Mouse (Mus musculus) midbrain, embryonic 12.5 days (tissue): ENCODE results near the gene Smpd4. TPM values are rescaled to one million over a fixed set of nuclear protein-coding genes. Genes with fewer than 3 reads are reported as not detected.
"Not testable (repeated sequence)": the region's sequence is repeated elsewhere in the genome, so short reads cannot be mapped to it uniquely, and the experiment has no call there.

ENCODE experiments used
- ATAC-seq: fragments of 200-750 bp; cut with Nextera tagmentation; 2 replicates; pipeline ENCODE4 v1.8.0; 2017; ENCODE audit warnings: low read depth, moderate TSS enrichment, moderate library complexity; ENCODE audit not compliant: low FRiP score
- H3K27ac ChIP-seq: fragments of 300-500 bp; sonication (generic); replicated peaks from 2 replicates; pipeline ENCODE4 v1.5.1; 2016; ENCODE audit warnings: mild to moderate bottlenecking
- H3K27me3 ChIP-seq: fragments of 300-500 bp; sonication (generic); 2 replicates; pipeline ENCODE4 v1.6.1; 2016; ENCODE audit warnings: mild to moderate bottlenecking
- H3K36me3 ChIP-seq: fragments of 300-500 bp; sonication (generic); 2 replicates; pipeline ENCODE4 v1.6.1; 2016
- H3K4me1 ChIP-seq: fragments of 300-500 bp; sonication (generic); 2 replicates; pipeline ENCODE4 v1.6.1; 2016
- H3K4me2 ChIP-seq: fragments of 300-500 bp; sonication (generic); replicated peaks from 2 replicates; pipeline ENCODE4 v1.6.1; 2016; ENCODE audit warnings: mild to moderate bottlenecking, moderate library complexity
- H3K4me3 ChIP-seq: fragments of 300-500 bp; sonication (generic); 2 replicates; pipeline ENCODE4 v1.5.1; 2016; ENCODE audit warnings: mild to moderate bottlenecking
- H3K9ac ChIP-seq: fragments of 300-500 bp; sonication (generic); replicated peaks from 2 replicates; pipeline ENCODE4 v1.6.1; 2016; ENCODE audit warnings: mild to moderate bottlenecking, moderate library complexity
- H3K9me3 ChIP-seq: fragments of 300-500 bp; sonication (generic); 2 replicates; pipeline ENCODE4 v1.6.1; 2016; ENCODE audit warnings: mild to moderate bottlenecking
- WGBS: fragments of 180-500 bp; shearing (Covaris S2); methylation state at CpG from one replicate; pipeline ENCODE4 v1.1.7; 2016; 5-methylcytosine and 5-hydroxymethylcytosine counted together
- polyA plus RNA-seq: library from polyadenylated mRNA; unstranded; fragments of >200 nt; fragmentation: Nextera tagmentation; extraction: Ambion mirVana; gene quantifications from 2 replicates; pipeline ENCODE4 v1.2.1, GENCODE M21; 2016

Smpd4 gene
- polyA plus RNA-seq, result 36.3 and 38.2 TPM in 2 replicates

- Histone ChIP-seq H3K9ac (peak within 1 kb of the TSS; percentile 83), H3K36me3 (peaks cover 23% of the 10 kb centered on the region), H3K27ac (no peak within 1 kb of the TSS), H3K4me1 (peaks cover 12% of the 10 kb centered on the region), H3K9me3 (no peaks in the 10 kb centered on the region), H3K27me3 (0 out of 2 replicates have a peak, but pooled peaks cover 6% of the 10 kb centered on the region), H3K4me2 (peak within 1 kb of the TSS; percentile 65), H3K4me3 (peak within 1 kb of the TSS; percentile 81)
- ATAC-seq, result peak; percentile 74
- 4% methylated on average over 60 of the region's 60 CpGs for WGBS
Measured at GRCm38 (mm10) chr16:17619198-17620105, at the start of gene Smpd4. Smpd4 (plus strand) TSS chr16:17619354.

- peak overlapping the region; percentile 70 for H3K4me2 ChIP-seq
- H3K4me3 ChIP-seq, result peak overlapping the region; percentile 50
- no peaks in the 10 kb centered on the region for H3K36me3 ChIP-seq
- 14% methylated on average over 44 of the region's 45 CpGs for WGBS
- peaks cover 48% of the 10 kb centered on the region for H3K27me3 ChIP-seq
- H3K4me1 ChIP-seq, result peaks cover 7% of the 10 kb centered on the region; the same call in 1 of the 2 replicates
- H3K9me3 ChIP-seq, result no peaks in the 10 kb centered on the region
- 0 out of 2 replicates have a peak, but pooled peaks have one; percentile 52 for ATAC-seq
- H3K27ac ChIP-seq, result no peak overlapping the region
- H3K9ac ChIP-seq, result peak overlapping the region; percentile 53
Measured at GRCm38 (mm10) chr16:17575870-17576824, 43.0 kb upstream of the Smpd4 start.

DNA sequence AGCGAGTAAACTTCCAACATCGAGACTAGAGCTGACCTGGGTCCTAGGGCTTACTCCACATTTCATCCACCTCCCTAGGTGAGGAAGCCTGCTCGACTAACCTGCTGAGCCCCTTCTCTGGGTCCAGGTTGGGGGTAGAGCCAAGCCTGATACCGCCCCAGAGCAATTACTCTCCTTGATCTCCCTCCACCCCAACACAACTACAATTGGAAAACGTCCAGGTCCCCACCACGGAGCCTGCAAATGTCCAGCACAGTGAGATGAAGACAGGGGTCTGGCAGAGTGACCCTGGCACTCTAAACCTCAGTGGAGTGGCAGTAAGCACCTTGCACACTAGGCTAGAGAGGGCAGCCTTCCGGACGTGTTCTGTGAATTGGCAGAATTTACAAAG, 42.3 kb upstream of the Smpd4 start:
- no peak for ATAC-seq
- H3K27me3 ChIP-seq, result peaks cover 48% of the 10 kb centered on the region
- H3K27ac ChIP-seq, result no peak overlapping the region

GRCm38 (mm10) chr16:17583064-17583463, 36.1 kb upstream of the Smpd4 start, which contains the start of gene Slc7a4:
Slc7a4 (minus strand) TSS chr16:17583214.
- no peak for ATAC-seq
- Histone ChIP-seq H3K27ac (no peak within 1 kb of the TSS), H3K9me3 (no peaks in the 10 kb centered on the region), H3K36me3 (no peaks in the 10 kb centered on the region), H3K27me3 (peaks cover 3% of the 10 kb centered on the region; the same call in 1 of the 2 replicates), H3K4me2 (no peak within 1 kb of the TSS), H3K4me1 (no peaks in the 10 kb centered on the region), H3K4me3 (no peak within 1 kb of the TSS), H3K9ac (no peak within 1 kb of the TSS)
- 13% methylated on average over 8 of the region's 8 CpGs for WGBS

More for the DNA sequence above, 42.3 kb upstream of the Smpd4 start:
- H3K36me3 ChIP-seq, result no peaks in the 10 kb centered on the region
- 18% methylated on average over 8 of the region's 8 CpGs for WGBS
- no peaks in the 10 kb centered on the region for H3K9me3 ChIP-seq
- H3K4me1 ChIP-seq, result peaks cover 7% of the 10 kb centered on the region; the same call in 1 of the 2 replicates
- no peak overlapping the region; the same call in 1 of the 2 replicates for H3K9ac ChIP-seq
- peak overlapping the region; percentile 70 for H3K4me2 ChIP-seq
- H3K4me3 ChIP-seq, result peak overlapping the region; percentile 50

- H3K4me2 ChIP-seq, result no peak overlapping the region
- no peak for ATAC-seq
- no peaks in the 10 kb centered on the region for H3K4me1 ChIP-seq
- no peaks in the 10 kb centered on the region for H3K9me3 ChIP-seq
- H3K4me3 ChIP-seq, result no peak overlapping the region
- H3K27ac ChIP-seq, result no peak overlapping the region
- no peak overlapping the region for H3K9ac ChIP-seq
- H3K36me3 ChIP-seq, result no peaks in the 10 kb centered on the region
- WGBS, result 83% methylated on average over 7 of the region's 7 CpGs
- H3K27me3 ChIP-seq, result no peaks in the 10 kb centered on the region
Measured at GRCm38 (mm10) chr16:17584555-17584954, 34.6 kb upstream of the Smpd4 start.

- WGBS, result 52% methylated on average over 2 of the region's 2 CpGs
- Histone ChIP-seq H3K4me3 (no peak overlapping the region), H3K36me3 (no peaks in the 10 kb centered on the region), H3K27me3 (no peaks in the 10 kb centered on the region), H3K9me3 (no peaks in the 10 kb centered on the region), H3K27ac (no peak overlapping the region), H3K4me2 (no peak overlapping the region), H3K4me1 (no peaks in the 10 kb centered on the region), H3K9ac (no peak overlapping the region)
- ATAC-seq, result no peak
Measured at GRCm38 (mm10) chr16:17590731-17591130, 28.4 kb upstream of the Smpd4 start.

DNA sequence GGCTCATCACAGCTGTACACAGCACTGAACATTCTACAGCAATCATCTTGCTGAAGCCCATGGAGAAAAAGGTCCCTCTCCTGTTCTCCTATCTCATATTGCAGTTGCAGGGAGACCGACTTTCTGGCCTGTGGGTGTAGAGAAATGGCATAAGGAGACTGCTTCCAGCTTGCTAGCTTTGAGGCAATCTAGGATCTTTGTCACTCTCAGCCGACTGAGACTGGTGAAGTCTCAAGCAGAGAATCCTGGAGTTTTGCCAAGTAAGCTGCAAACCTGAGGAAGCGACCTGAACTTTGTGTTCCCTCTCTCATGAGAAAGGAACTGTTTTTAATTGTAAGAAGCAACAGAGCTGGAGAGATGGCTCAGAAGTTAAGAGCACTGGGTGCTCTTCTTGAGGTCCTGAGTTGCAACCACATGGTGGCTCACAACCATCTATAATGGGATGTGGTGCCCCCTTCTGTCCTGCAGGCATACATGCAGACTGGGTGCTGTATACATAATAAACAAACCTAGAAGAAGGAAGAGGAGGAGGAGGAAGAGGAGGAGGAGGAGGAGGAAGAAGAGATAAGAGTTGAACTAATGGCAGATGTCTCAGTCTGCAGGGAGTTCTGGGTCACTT, 18.1 kb upstream of the Smpd4 start:
- ATAC-seq, result no peak
- WGBS, result 66% methylated on average over 3 of the region's 3 CpGs
- H3K9me3 ChIP-seq, result no peaks in the 10 kb centered on the region

DNA sequence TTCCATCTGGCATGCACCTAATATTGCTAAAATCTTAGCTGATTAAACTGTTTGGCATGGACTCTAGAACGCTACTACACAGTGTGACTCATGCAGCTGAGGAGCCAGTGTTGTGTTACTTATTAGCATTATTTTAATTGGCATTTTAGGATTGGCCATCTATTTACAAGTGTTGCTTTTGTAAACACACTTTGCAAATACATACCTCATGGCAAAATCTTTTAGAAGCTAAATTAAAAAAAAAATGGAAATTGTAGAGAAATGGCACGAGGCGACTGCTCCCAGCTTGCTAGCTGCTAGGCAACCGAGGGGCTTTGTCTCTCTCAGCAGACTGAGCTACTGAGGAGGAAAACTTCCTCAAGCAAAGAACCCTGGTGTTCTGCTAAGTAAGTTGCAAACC, 14.2 kb upstream of the Smpd4 start:
- ATAC-seq, result no peak
- H3K9me3 ChIP-seq, result no peaks in the 10 kb centered on the region
- no peak overlapping the region for H3K4me3 ChIP-seq
- H3K4me1 ChIP-seq, result no peaks in the 10 kb centered on the region
- no peak overlapping the region for H3K4me2 ChIP-seq
- no peak overlapping the region for H3K27ac ChIP-seq
- no peak overlapping the region for H3K9ac ChIP-seq
- H3K27me3 ChIP-seq, result no peaks in the 10 kb centered on the region
- 55% methylated on average over 4 of the region's 4 CpGs for whole genome bisulfite sequencing
- no peaks in the 10 kb centered on the region for H3K36me3 ChIP-seq

More for the DNA sequence above, 18.1 kb upstream of the Smpd4 start:
- Histone ChIP-seq H3K27ac (no peak overlapping the region), H3K4me2 (no peak overlapping the region), H3K27me3 (no peaks in the 10 kb centered on the region), H3K4me1 (no peaks in the 10 kb centered on the region), H3K9ac (no peak overlapping the region), H3K36me3 (no peaks in the 10 kb centered on the region), H3K4me3 (no peak overlapping the region)

- ATAC-seq, result no peak
- 79% methylated on average over 5 of the region's 5 CpGs for WGBS
Measured at GRCm38 (mm10) chr16:17605684-17606083, 13.5 kb upstream of the Smpd4 start.

DNA sequence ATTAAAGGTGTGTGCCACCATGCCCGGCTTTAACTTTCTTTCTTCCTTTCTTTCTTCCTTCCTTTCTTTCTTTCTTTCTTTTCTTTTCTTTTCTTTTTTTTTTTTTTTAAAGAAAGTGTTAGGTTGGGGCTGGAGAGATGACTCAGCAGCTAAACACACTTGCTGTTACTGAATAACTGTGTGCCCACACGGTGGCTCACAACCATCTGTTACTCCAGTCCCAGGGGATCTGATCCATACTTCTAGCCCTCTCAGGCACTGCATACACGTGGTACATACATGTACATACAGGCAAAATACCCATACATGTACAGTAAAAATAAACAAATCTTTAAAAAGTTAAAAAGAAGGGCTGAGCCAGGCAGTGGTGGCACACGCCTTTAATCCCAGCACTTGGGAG, 7.8 kb upstream of the Smpd4 start:
- H3K27ac ChIP-seq, result no peak overlapping the region
- H3K9ac ChIP-seq, result no peak overlapping the region
- no peaks in the 10 kb centered on the region for H3K9me3 ChIP-seq
- H3K36me3 ChIP-seq, result no peaks in the 10 kb centered on the region
- 73% methylated on average over 4 of the region's 4 CpGs for WGBS
- ATAC-seq, result no peak
- H3K27me3 ChIP-seq, result no peaks in the 10 kb centered on the region
- H3K4me3 ChIP-seq, result no peak overlapping the region
- H3K4me1 ChIP-seq, result no peaks in the 10 kb centered on the region
- H3K4me2 ChIP-seq, result no peak overlapping the region

More at GRCm38 (mm10) chr16:17605684-17606083, 13.5 kb upstream of the Smpd4 start:
- Histone ChIP-seq H3K9me3 (no peaks in the 10 kb centered on the region), H3K4me2 (no peak overlapping the region), H3K4me3 (no peak overlapping the region), H3K36me3 (no peaks in the 10 kb centered on the region), H3K9ac (no peak overlapping the region), H3K27me3 (no peaks in the 10 kb centered on the region), H3K27ac (no peak overlapping the region), H3K4me1 (no peaks in the 10 kb centered on the region)

DNA sequence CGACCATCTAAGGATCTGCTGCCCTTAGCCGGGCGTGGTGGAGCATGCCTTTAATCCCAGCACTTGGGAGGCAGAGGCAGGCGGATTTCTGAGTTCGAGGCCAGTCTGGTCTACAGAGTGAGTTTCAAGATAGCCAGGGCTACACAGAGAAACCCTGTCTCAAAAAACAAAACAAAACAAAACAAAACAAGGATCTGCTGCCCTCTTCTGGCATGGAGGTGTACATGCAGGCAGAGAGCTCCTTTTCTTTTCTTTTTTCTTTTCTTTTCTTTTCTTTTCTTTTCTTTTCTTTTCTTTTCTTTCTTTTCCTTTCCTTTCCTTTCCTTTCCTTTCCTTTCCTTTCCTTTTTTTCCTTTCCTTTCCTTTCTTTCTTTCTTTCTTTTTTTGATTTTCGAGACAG, 4.4 kb upstream of the Smpd4 start:
- H3K4me2 ChIP-seq, H3K27ac ChIP-seq, H3K4me3 ChIP-seq, ATAC-seq, H3K27me3 ChIP-seq, H3K9me3 ChIP-seq, H3K36me3 ChIP-seq, H3K9ac ChIP-seq, H3K4me1 ChIP-seq: not testable (repeated sequence)
- 89% methylated on average over 6 of the region's 6 CpGs for WGBS
